In genomic region chr12:86949501-86949900, GRCm38 (mm10) we compare ENCODE assay signal across 8 mouse cellular contexts. TPM values are rescaled to one million over a fixed set of nuclear protein-coding genes. Genes with fewer than 3 reads are reported as not detected.
A peak's percentile ranks its signal among the peaks of the same experiment; 100 is the strongest.
DNase-seq lines count a peak whose midpoint lies in the region; ATAC-seq lines count a peak whose summit lies in the region.
"Had no signal": no experiment of that assay in that cellular context is flagged by ENCODE, and none has a peak within 500 bp of the region (broad histone marks: within the 10 kb centered on the region; RNA-seq: fewer than 3 reads in every experiment).

No protein-coding gene starts in this region.

- H3K4me3 ChIP-seq in limb, embryonic 13.5 days, result no peak overlapping the region
- no peak overlapping the region for H3K4me3 ChIP-seq in limb, embryonic 10.5 days
- H3K4me3 ChIP-seq in heart, embryonic 15.5 days, result no peak overlapping the region

- ATAC-seq in limb, embryonic 13.5 days (ENCODE audit: low FRiP score, low read depth), result no peak
- ATAC-seq in activated CD4-positive, CD25-positive, alpha-beta regulatory T cell, adult 4 months, result peak; percentile 45
- ATAC-seq in heart, embryonic 15.5 days (replicated peaks; ENCODE audit: insufficient number of reproducible peaks, insufficient read depth, low FRiP score, low read depth), result no peak

- H3K9me3 ChIP-seq in limb, embryonic 13.5 days, result no peaks in the 10 kb centered on the region
- no peaks in the 10 kb centered on the region for H3K9me3 ChIP-seq in limb, embryonic 10.5 days (replicated peaks)
- no peaks in the 10 kb centered on the region for H3K9me3 ChIP-seq in heart, embryonic 15.5 days (replicated peaks)

- DNase-seq in limb, embryonic 10.5 days (ENCODE audit: low spot score), result no peak
- peak; percentile 88 for DNase-seq in splenic B cell, adult 2 months (ENCODE audit: low read depth, low spot score)
- DNase-seq in kidney, adult 18-20 months, result no peak
- no peak for DNase-seq in adrenal gland, adult 18-20 months (ENCODE audit: low spot score in 2 of 2)
- DNase-seq: kidney, adult 8-10 months had no signal

- WGBS in limb, embryonic 13.5 days, result 80% methylated on average over 9 of the region's 9 CpGs
- WGBS in limb, embryonic 10.5 days, result 87% methylated on average over 9 of the region's 9 CpGs
- WGBS in heart, embryonic 15.5 days, result 69% methylated on average over 9 of the region's 9 CpGs

- H3K4me1 ChIP-seq in limb, embryonic 13.5 days, result peaks cover 32% of the 10 kb centered on the region
- peaks cover 22% of the 10 kb centered on the region for H3K4me1 ChIP-seq in limb, embryonic 10.5 days
- H3K4me1 ChIP-seq in heart, embryonic 15.5 days (replicated peaks), result peaks cover 32% of the 10 kb centered on the region

- H3K36me3 ChIP-seq in limb, embryonic 13.5 days, result peaks cover 19% of the 10 kb centered on the region
- peaks cover 31% of the 10 kb centered on the region for H3K36me3 ChIP-seq in limb, embryonic 10.5 days
- H3K36me3 ChIP-seq in heart, embryonic 15.5 days, result peaks cover 14% of the 10 kb centered on the region; the same call in 1 of the 2 replicates
- peaks cover 2% of the 10 kb centered on the region; the same call in 1 of the 2 replicates for H3K36me3 ChIP-seq in splenic B cell, adult 2 months (ENCODE audit: control insufficient read depth, insufficient read depth, low read length, poor library complexity, severe bottlenecking)

- no peak overlapping the region for H3K27ac ChIP-seq in limb, embryonic 13.5 days
- no peak overlapping the region for H3K27ac ChIP-seq in limb, embryonic 10.5 days
- H3K27ac ChIP-seq in heart, embryonic 15.5 days, result peak overlapping the region; percentile 99

- H3K27me3 ChIP-seq in limb, embryonic 13.5 days, result no peaks in the 10 kb centered on the region
- no peaks in the 10 kb centered on the region for H3K27me3 ChIP-seq in limb, embryonic 10.5 days (ENCODE audit: low read depth, poor library complexity, severe bottlenecking)
- H3K27me3 ChIP-seq in heart, embryonic 15.5 days, result no peaks in the 10 kb centered on the region
- H3K27me3 ChIP-seq in splenic B cell, adult 2 months (ENCODE audit: control insufficient read depth, insufficient read depth, low read length, poor library complexity, severe bottlenecking), result no peaks in the 10 kb centered on the region

- H3K9ac ChIP-seq in limb, embryonic 13.5 days, result no peak overlapping the region
- H3K9ac ChIP-seq in heart, embryonic 15.5 days, result peak overlapping the region; percentile 10; the same call in 1 of the 2 replicates

- H3K4me2 ChIP-seq in limb, embryonic 13.5 days (replicated peaks), result peak overlapping the region; percentile 92; the same call in 1 of the 2 replicates
- H3K4me2 ChIP-seq in heart, embryonic 15.5 days, result peak overlapping the region; percentile 3

RNA-seq across cellular contexts. Expression of gene Cipc, which starts 2.7 kb away (rescaled TPM):
- polyA plus RNA-seq in limb, embryonic 13.5 days (2015; fragmentation: Nextera tagmentation; extraction: Ambion mirVana), result 23.6 and 24.7 TPM in 2 replicates
- polyA plus RNA-seq in limb, embryonic 10.5 days (2016; fragmentation: Nextera tagmentation; extraction: Ambion mirVana), result 31.8 and 37.7 TPM in 2 replicates
- 10 to 100 TPM; 19.8 to 20.1 TPM for polyA plus RNA-seq in activated CD4-positive, CD25-positive, alpha-beta regulatory T cell, adult 4 months (2017; shearing (Covaris generic))
- polyA plus RNA-seq in heart, embryonic 15.5 days (2015; fragmentation: Nextera tagmentation; extraction: Ambion mirVana), result 18.7 and 23.4 TPM in 2 replicates
- total RNA-seq in adrenal gland, adult 18-20 months (2021), result 10 to 100 TPM; 21.8 to 28.5 TPM

RNA-seq across cellular contexts. Expression of gene Zdhhc22, which starts 40.7 kb away (rescaled TPM):
- not detected in 2 replicates for polyA plus RNA-seq in limb, embryonic 13.5 days (2015; fragmentation: Nextera tagmentation; extraction: Ambion mirVana)
- polyA plus RNA-seq in limb, embryonic 10.5 days (2016; fragmentation: Nextera tagmentation; extraction: Ambion mirVana), result 0.04 TPM in 2 replicates
- under 1 TPM in 1 of 2 experiments, not detected in 1; 0.60 TPM for polyA plus RNA-seq in activated CD4-positive, CD25-positive, alpha-beta regulatory T cell, adult 4 months (2017; shearing (Covaris generic))
- 0.06 TPM in 1 of 2 replicates, not detected in the other for polyA plus RNA-seq in heart, embryonic 15.5 days (2015; fragmentation: Nextera tagmentation; extraction: Ambion mirVana)
- total RNA-seq in adrenal gland, adult 18-20 months (2021), result 1 to 10 TPM; 1.0 to 2.2 TPM
